Mouse (Mus musculus) liver, embryonic 13.5 days (tissue): ENCODE results near the gene Cetn2. TPM values are rescaled to one million over a fixed set of nuclear protein-coding genes. Genes with fewer than 3 reads are reported as not detected.

Source experiments
- ATAC-seq: fragments of 200-750 bp; cut with Nextera tagmentation; 2 replicates; pipeline ENCODE4 v1.8.0; 2017; ENCODE audit warnings: low read depth, mild to moderate bottlenecking, moderate number of reproducible peaks, moderate library complexity
- DNase-seq: peaks from one replicate; pipeline ENCODE4 v3.0.0; 2022
- H3K27ac ChIP-seq: fragments of 300-500 bp; sonication (generic); 2 replicates; pipeline ENCODE4 v1.5.1; 2015; ENCODE audit warnings: moderate library complexity, mild to moderate bottlenecking, inconsistent platforms
- H3K27me3 ChIP-seq: fragments of 300-500 bp; sonication (generic); 2 replicates; pipeline ENCODE4 v1.6.1; 2015; ENCODE audit warnings: mild to moderate bottlenecking, inconsistent platforms
- H3K36me3 ChIP-seq: fragments of 300-500 bp; sonication (generic); 2 replicates; pipeline ENCODE4 v1.6.1; 2015; ENCODE audit warnings: mild to moderate bottlenecking, inconsistent platforms
- H3K4me1 ChIP-seq: fragments of 300-500 bp; sonication (generic); replicated peaks from 2 replicates; pipeline ENCODE4 v1.6.1; 2015; ENCODE audit warnings: inconsistent platforms
- H3K4me2 ChIP-seq: fragments of 300-500 bp; sonication (generic); 2 replicates; pipeline ENCODE4 v1.6.1; 2015; ENCODE audit warnings: inconsistent platforms, mild to moderate bottlenecking, moderate library complexity
- H3K4me3 ChIP-seq: fragments of 300-500 bp; sonication (generic); replicated peaks from 2 replicates; pipeline ENCODE4 v1.5.1; 2015; ENCODE audit warnings: mild to moderate bottlenecking, inconsistent platforms
- H3K9ac ChIP-seq: fragments of 300-500 bp; sonication (generic); 2 replicates; pipeline ENCODE4 v1.6.1; 2015; ENCODE audit warnings: mild to moderate bottlenecking, inconsistent platforms
- H3K9me3 ChIP-seq: fragments of 300-500 bp; sonication (generic); replicated peaks from 2 replicates; pipeline ENCODE4 v1.6.1; 2016; ENCODE audit warnings: inconsistent platforms
- WGBS: fragments of 180-500 bp; shearing (Covaris S2); methylation state at CpG from one replicate; pipeline ENCODE4 v1.1.7; 2015; ENCODE audit not compliant: insufficient replicate concordance; 5-methylcytosine and 5-hydroxymethylcytosine counted together
- polyA plus RNA-seq: library from polyadenylated mRNA; unstranded; fragments of >200 nt; fragmentation: Nextera tagmentation; extraction: Ambion mirVana; gene quantifications from 2 replicates; pipeline ENCODE4 v1.2.1, GENCODE M21; 2015

The Cetn2 gene
- polyA plus RNA-seq, 1 experiment from 2014 or later = 38.7 TPM

- ATAC-seq (no peak), DNase-seq (no peak)
- Histone ChIP-seq H3K9me3 (no peaks in the 10 kb centered on the region), H3K4me2 (no peak overlapping the region), H3K4me3 (no peak overlapping the region), H3K27ac (no peak overlapping the region), H3K27me3 (no peaks in the 10 kb centered on the region), H3K36me3 (no peaks in the 10 kb centered on the region), H3K4me1 (no peaks in the 10 kb centered on the region), H3K9ac (no peak overlapping the region)
- 38% methylated on average over 1 of the region's 1 CpGs for WGBS
Observed at GRCm38 (mm10) chrX:72902530-72902929, 15.7 kb downstream of the Cetn2 start.

DNA sequence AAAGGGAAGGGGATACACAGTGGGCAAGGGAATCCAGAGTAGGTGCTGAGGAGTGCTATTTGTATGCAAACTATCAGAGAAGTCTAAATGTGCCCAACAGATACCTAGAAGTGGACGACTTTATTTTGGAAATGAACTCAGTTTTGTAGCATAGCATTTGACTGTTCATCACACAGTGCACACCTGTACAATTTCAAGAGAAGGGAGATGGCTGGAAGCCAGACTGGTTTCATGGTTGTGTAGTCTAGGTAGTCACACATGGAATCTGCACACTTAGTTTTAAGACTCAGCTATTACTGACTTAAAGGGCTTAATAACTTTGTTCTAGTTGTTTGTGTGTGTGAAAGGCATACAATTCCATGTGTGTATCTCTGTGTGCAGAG, 22.2 kb downstream of the Cetn2 start:
- Histone ChIP-seq H3K9ac (no peak overlapping the region), H3K27ac (no peak overlapping the region), H3K36me3 (no peaks in the 10 kb centered on the region), H3K4me1 (no peaks in the 10 kb centered on the region), H3K27me3 (no peaks in the 10 kb centered on the region), H3K4me2 (no peak overlapping the region), H3K4me3 (no peak overlapping the region), H3K9me3 (no peaks in the 10 kb centered on the region)
- no peak for ATAC-seq
- no peak for DNase-seq
- 44% methylated on average over 1 of the region's 1 CpGs for WGBS

DNA sequence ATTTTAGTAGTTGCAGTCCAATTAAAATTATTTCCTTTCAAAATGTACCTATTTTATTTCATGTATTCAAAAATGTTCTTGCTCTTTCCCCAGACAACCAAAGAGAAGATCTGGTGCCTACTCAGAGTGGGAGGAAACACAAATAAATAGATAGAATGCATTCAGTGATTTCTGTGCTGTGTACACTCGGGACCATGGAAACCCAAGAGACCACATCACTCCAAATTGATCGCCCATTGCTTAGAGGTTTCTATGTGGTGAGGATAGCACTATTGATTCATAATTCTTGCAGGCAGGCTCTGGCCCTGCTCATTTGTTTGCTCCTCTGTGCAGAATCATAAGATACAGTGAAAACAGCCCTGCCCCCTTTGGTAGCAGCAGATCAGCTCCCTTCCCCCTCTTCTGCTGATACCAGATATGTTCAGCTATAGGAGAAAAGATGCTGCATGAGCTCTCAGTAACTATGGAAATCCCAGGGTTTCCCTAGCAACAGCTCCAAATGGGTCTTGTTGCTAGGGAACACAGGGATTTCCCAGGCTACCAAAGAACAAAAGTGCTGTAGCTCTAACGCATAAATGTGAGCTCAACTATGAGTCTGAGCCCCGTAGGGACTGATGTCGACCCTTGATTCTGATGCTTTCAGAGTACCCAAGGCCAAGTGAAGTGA, 22.7 kb downstream of the Cetn2 start:
- ATAC-seq (no peak), DNase-seq (no peak)
- Histone ChIP-seq H3K27me3 (no peaks in the 10 kb centered on the region), H3K4me1 (no peaks in the 10 kb centered on the region), H3K9ac (no peak overlapping the region), H3K4me2 (no peak overlapping the region), H3K4me3 (no peak overlapping the region), H3K9me3 (no peaks in the 10 kb centered on the region), H3K27ac (no peak overlapping the region), H3K36me3 (no peaks in the 10 kb centered on the region)
- 57% methylated on average over 5 of the region's 5 CpGs for WGBS

Other genes with a start within 250 kb of the Cetn2 start
- gene Gabrq, start 93.2 kb downstream of the Cetn2 start, polyA plus RNA-seq = 0.10 TPM in 1 of 2 replicates, not detected in the other
- gene Nsdhl, start 146 bp upstream of the Cetn2 start, polyA plus RNA-seq = 23.0 and 25.9 TPM in 2 replicates
- gene Zfp185, start 68.9 kb upstream of the Cetn2 start, polyA plus RNA-seq = 1.3 and 1.4 TPM in 2 replicates
- gene Pnma5, start 118.7 kb upstream of the Cetn2 start, polyA plus RNA-seq = 0.08 TPM in 1 of 2 replicates, not detected in the other
- gene Pnma3, start 146.4 kb upstream of the Cetn2 start, polyA plus RNA-seq = not detected in 2 replicates
- 1.1 and 1.5 TPM in 2 replicates for gene Xlr4a, start 164.1 kb upstream of the Cetn2 start, polyA plus RNA-seq
- gene Xlr3a, start 178.7 kb upstream of the Cetn2 start, polyA plus RNA-seq = 1.3 and 2.6 TPM in 2 replicates
- gene Gm14685, start 198.6 kb upstream of the Cetn2 start, polyA plus RNA-seq = not detected in 2 replicates
- not detected in 2 replicates for gene Xlr5b, start 230.4 kb upstream of the Cetn2 start, polyA plus RNA-seq
- gene DXBay18, start 231.0 kb upstream of the Cetn2 start, polyA plus RNA-seq = not detected in 2 replicates